Comparison of ENCODE assay signal across 9 mouse cellular contexts in genomic region chr14:27351476-27352079, GRCm38 (mm10).
DNase-seq lines count a peak whose midpoint lies in the region; ATAC-seq and TF ChIP-seq lines count a peak whose summit lies in the region.
"Had no signal": no experiment of that assay in that cellular context is flagged by ENCODE, and none has a peak within 500 bp of the region (broad histone marks: within the 10 kb centered on the region; RNA-seq: fewer than 3 reads in every experiment).

No protein-coding gene starts in this region.

- no peak for TF ChIP-seq EP300 in ES-Bruce4 (IDR thresholded peaks at IDR 0.05; ENCODE audit: insufficient read depth, low read depth, low read length)

- H3K36me3 ChIP-seq in ES-Bruce4 (ENCODE audit: control insufficient read depth, insufficient read depth, low read length, poor library complexity, severe bottlenecking), result no peaks in the 10 kb centered on the region
- H3K36me3 ChIP-seq in heart, embryonic 10.5 days, result no peaks in the 10 kb centered on the region
- no peaks in the 10 kb centered on the region for H3K36me3 ChIP-seq in neural tube, embryonic 15.5 days
- H3K36me3 ChIP-seq: neural tube, embryonic 12.5 days had no signal

- no peak for TF ChIP-seq CTCF in ES-Bruce4 (IDR thresholded peaks at IDR 0.05; ENCODE audit: low read depth, low read length)

- no peaks in the 10 kb centered on the region for H3K9me3 ChIP-seq in ES-Bruce4 (replicated peaks; ENCODE audit: control insufficient read depth, insufficient read depth, low read length, poor library complexity, severe bottlenecking)
- no peaks in the 10 kb centered on the region for H3K9me3 ChIP-seq in heart, embryonic 10.5 days
- H3K9me3 ChIP-seq in neural tube, embryonic 15.5 days (replicated peaks), result no peaks in the 10 kb centered on the region
- H3K9me3 ChIP-seq: neural tube, embryonic 12.5 days had no signal

- peak overlapping the region; percentile 68 for H3K27ac ChIP-seq in ES-Bruce4 (ENCODE audit: insufficient read depth, low read length)
- peak overlapping the region; percentile 83 for H3K27ac ChIP-seq in heart, embryonic 10.5 days
- peak overlapping the region; percentile 41 for H3K27ac ChIP-seq in neural tube, embryonic 15.5 days (replicated peaks)
- H3K27ac ChIP-seq: neural tube, embryonic 12.5 days had no signal

- no peak for ATAC-seq in neural tube, embryonic 15.5 days (ENCODE audit: low FRiP score)
- ATAC-seq in erythroblast, adult 5-6 weeks (replicated peaks; ENCODE audit: low FRiP score, poor library complexity, severe bottlenecking), result no peak

- intact Hi-C loops in gastrocnemius, postnatal 36 days (cut with DNase I), result no loop called here

- H3K4me3 ChIP-seq in ES-Bruce4 (ENCODE audit: low read depth, low read length), result peak overlapping the region; percentile 23; the same call in 1 of the 2 replicates
- H3K4me3 ChIP-seq in heart, embryonic 10.5 days, result no peak overlapping the region
- H3K4me3 ChIP-seq in neural tube, embryonic 15.5 days (replicated peaks), result no peak overlapping the region
- H3K4me3 ChIP-seq: neural tube, embryonic 12.5 days had no signal

- peak; percentile 35 for DNase-seq in gastrocnemius, adult 18-20 months (ENCODE audit: low spot score)
- DNase-seq in gastrocnemius, postnatal 36 days, result no peak
- no peak for DNase-seq in heart, embryonic 10.5 days (ENCODE audit: low spot score)
- peak; percentile 67 to 71 for DNase-seq in kidney, postnatal 4 days
- DNase-seq in embryo, embryonic 10.5 days (ENCODE audit: low spot score), result no peak

- peaks cover 8% of the 10 kb centered on the region for H3K4me1 ChIP-seq in ES-Bruce4 (ENCODE audit: control insufficient read depth, insufficient read depth, low read length)
- H3K4me1 ChIP-seq in heart, embryonic 10.5 days, result peaks cover 46% of the 10 kb centered on the region
- no peaks in the 10 kb centered on the region for H3K4me1 ChIP-seq in neural tube, embryonic 15.5 days
- H3K4me1 ChIP-seq: neural tube, embryonic 12.5 days had no signal

- no peak for TF ChIP-seq POLR2A in ES-Bruce4 (IDR thresholded peaks at IDR 0.05; ENCODE audit: insufficient read depth, low read length)

- H3K4me2 ChIP-seq in neural tube, embryonic 15.5 days, result no peak overlapping the region
- H3K4me2 ChIP-seq: neural tube, embryonic 12.5 days had no signal

- H3K27me3 ChIP-seq in ES-Bruce4 (ENCODE audit: control insufficient read depth, insufficient read depth, low read length, poor library complexity, severe bottlenecking), result no peaks in the 10 kb centered on the region
- no peaks in the 10 kb centered on the region for H3K27me3 ChIP-seq in heart, embryonic 10.5 days (ENCODE audit: insufficient read depth, poor library complexity, severe bottlenecking)
- no peaks in the 10 kb centered on the region for H3K27me3 ChIP-seq in neural tube, embryonic 15.5 days (replicated peaks)
- H3K27me3 ChIP-seq: neural tube, embryonic 12.5 days had no signal

- H3K9ac ChIP-seq in ES-Bruce4 (ENCODE audit: low read depth, poor library complexity, severe bottlenecking), result no peak overlapping the region
- no peak overlapping the region for H3K9ac ChIP-seq in neural tube, embryonic 15.5 days (replicated peaks)
- H3K9ac ChIP-seq: neural tube, embryonic 12.5 days had no signal

- 51% methylated on average over 4 of the region's 4 CpGs for WGBS in heart, embryonic 10.5 days
- 56% methylated on average over 4 of the region's 4 CpGs for WGBS in neural tube, embryonic 15.5 days

Comparison
In these comparisons a context has a peak if more than half of its experiments do, and no peak if none do; other contexts are left out.
1. DNase-seq: peak in gastrocnemius, adult 18-20 months (single experiment) and kidney, postnatal 4 days (2 of 2); none in gastrocnemius, postnatal 36 days (0 of 2), heart, embryonic 10.5 days (single experiment) and embryo, embryonic 10.5 days (single experiment).
2. Peak in every context shown above with its lines, with median percentiles within 50 percentile points of each other: H3K27ac ChIP-seq.